Mouse (Mus musculus): ENCODE measurements at regions not wholly inside any gene's neighbourhood (a gene's known extent, or its start where the extent isn't known, plus 50 kb on each side); places are given as distances from the start of the nearest gene placed in this dataset.
A peak's percentile ranks its signal among the peaks of the same experiment; 100 is the strongest.

DNA sequence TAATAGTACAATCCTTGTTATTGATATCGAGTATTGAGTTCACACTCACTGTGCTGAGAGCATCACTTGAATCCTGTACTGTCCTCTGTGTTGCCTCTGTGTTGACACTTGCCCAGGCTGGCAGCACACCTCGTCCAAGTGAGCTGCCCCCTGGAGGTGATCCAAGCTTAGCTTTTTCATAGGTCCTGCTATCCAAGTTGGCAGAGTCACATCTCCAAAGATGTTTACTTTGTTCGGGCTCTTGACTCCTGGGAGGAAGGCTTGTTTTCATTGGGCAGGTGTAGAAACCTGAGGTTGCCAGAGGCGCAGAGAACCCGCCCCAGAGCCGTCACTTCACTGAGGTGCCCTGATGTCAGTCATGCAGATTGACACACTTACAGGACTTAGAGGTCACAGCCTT lies 493.9 kb downstream of the Med13l start:
- Histone ChIP-seq H3K4me2 (replicated peaks; ENCODE audit: low read depth) (no peak overlapping the region), H3K27me3 (replicated peaks; ENCODE audit: control insufficient read depth, insufficient read depth, low read length) (no peaks in the 10 kb centered on the region; the same call in 1 of the 2 replicates), H3K4me3 (ENCODE audit: low read depth, low read length) (no peak overlapping the region), H3K27ac (ENCODE audit: low read depth, low read length) (no peak overlapping the region), H3K9me3 (ENCODE audit: control insufficient read depth) (no peaks in the 10 kb centered on the region), H3K36me3 (ENCODE audit: control insufficient read depth, insufficient read depth) (no peaks in the 10 kb centered on the region), H3K9ac (ENCODE audit: low read depth, low read length) (no peak overlapping the region), H3K4me1 (replicated peaks; ENCODE audit: control insufficient read depth, insufficient read depth, low read length) (no peaks in the 10 kb centered on the region; the same call in 1 of the 2 replicates)
- ATAC-seq, result no peak
- WGBS, result 77% methylated on average over 6 of the region's 6 CpGs
- 0 out of 2 replicates have a peak, but pooled peaks have one; percentile 16 for TF ChIP-seq CTCF (IDR thresholded peaks at IDR 0.05; ENCODE audit: low read depth)

DNA sequence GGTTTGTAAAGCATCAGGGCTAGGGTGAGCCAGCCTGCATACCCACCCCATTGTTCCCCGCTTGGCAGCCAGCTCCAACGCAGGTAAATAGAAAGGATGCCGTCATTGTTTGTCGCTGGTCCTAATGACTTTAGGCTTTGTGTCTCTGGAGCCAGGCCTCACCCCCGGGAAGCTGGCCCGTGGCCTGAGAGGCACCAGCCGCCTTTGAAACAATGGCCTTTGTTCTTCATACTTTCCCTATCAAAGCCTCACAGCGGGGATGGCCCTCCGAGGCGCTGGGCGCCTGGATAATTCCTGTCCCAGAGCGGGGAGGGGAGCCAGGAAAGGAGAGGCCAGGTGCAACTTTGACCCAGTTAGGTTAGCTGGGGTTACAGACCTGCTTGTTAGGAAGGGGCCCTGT lies 495.0 kb downstream of the Med13l start:
- H3K4me1 ChIP-seq (replicated peaks; ENCODE audit: control insufficient read depth, insufficient read depth, low read length), result no peaks in the 10 kb centered on the region; the same call in 1 of the 2 replicates
- H3K27me3 ChIP-seq (replicated peaks; ENCODE audit: control insufficient read depth, insufficient read depth, low read length), result no peaks in the 10 kb centered on the region; the same call in 1 of the 2 replicates
- WGBS, result 15% methylated on average over 12 of the region's 12 CpGs
- H3K27ac ChIP-seq (ENCODE audit: low read depth, low read length), result no peak overlapping the region
- H3K4me3 ChIP-seq (ENCODE audit: low read depth, low read length), result no peak overlapping the region
- H3K36me3 ChIP-seq (ENCODE audit: control insufficient read depth, insufficient read depth), result no peaks in the 10 kb centered on the region
- no peak overlapping the region for H3K9ac ChIP-seq (ENCODE audit: low read depth, low read length)
- H3K9me3 ChIP-seq (ENCODE audit: control insufficient read depth), result no peaks in the 10 kb centered on the region
- H3K4me2 ChIP-seq (replicated peaks; ENCODE audit: low read depth), result no peak overlapping the region; the same call in 1 of the 2 replicates
- no peak for TF ChIP-seq CTCF (IDR thresholded peaks at IDR 0.05; ENCODE audit: low read depth)
- peak; percentile 48; the same call in 1 of the 2 replicates for ATAC-seq

DNA sequence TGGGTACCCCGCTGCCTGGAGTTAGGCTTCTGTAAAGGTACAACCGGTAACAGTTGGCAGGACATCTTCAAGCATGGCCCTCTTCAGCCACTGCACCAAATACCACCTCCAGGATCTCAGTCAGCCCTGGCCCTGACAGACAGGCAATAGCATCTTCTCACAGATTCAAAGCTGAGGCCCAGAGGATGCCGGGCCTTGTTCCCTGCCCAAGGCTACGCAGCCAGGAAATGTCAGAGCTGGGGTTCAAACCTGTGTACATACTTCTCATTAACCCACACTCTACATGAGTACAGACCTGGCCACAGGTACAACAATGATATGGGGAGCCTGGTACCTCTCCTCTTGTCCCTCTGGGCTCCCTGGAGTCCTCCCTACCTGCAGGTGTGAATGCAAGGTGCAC lies 497.3 kb downstream of the Med13l start:
- Histone ChIP-seq H3K9me3 (ENCODE audit: control insufficient read depth) (no peaks in the 10 kb centered on the region), H3K4me3 (ENCODE audit: low read depth, low read length) (no peak overlapping the region), H3K36me3 (ENCODE audit: control insufficient read depth, insufficient read depth) (no peaks in the 10 kb centered on the region), H3K4me1 (replicated peaks; ENCODE audit: control insufficient read depth, insufficient read depth, low read length) (no peaks in the 10 kb centered on the region; the same call in 1 of the 2 replicates), H3K9ac (ENCODE audit: low read depth, low read length) (no peak overlapping the region), H3K27me3 (replicated peaks; ENCODE audit: control insufficient read depth, insufficient read depth, low read length) (no peaks in the 10 kb centered on the region; the same call in 1 of the 2 replicates), H3K4me2 (replicated peaks; ENCODE audit: low read depth) (no peak overlapping the region), H3K27ac (ENCODE audit: low read depth, low read length) (no peak overlapping the region)
- no peak for ATAC-seq
- WGBS, result 96% methylated on average over 4 of the region's 4 CpGs
- TF ChIP-seq CTCF (IDR thresholded peaks at IDR 0.05; ENCODE audit: low read depth), result no peak

DNA sequence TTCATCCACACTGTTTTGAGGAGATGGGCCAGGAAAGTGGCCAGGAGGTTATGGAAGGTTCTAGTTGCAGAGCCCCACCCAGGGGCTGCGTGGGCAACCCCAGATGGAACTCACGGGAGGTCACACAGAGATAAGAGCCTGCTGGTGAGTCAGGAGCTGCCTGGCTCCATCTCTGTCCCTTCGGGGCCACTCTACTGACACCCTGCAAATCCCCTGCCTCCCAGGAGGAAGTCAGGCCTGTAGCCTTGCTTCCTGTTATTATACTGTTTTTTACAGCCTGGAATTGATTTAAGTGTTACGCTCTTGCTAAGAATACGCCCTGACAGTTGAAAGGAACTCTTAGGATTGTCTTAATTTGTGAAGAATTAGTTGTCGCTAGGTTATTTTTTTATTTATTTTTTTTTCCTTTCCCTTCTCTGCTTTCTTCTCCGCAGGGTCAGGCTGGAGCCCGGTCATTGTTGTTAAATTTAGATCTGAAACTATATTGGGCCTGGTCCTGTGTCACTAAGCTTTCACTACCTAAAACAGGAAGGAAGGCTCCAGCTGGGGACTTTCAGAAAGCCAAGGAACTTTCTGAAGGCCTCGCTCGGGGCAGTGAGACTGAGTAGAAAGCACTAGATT lies 497.9 kb downstream of the Med13l start:
- H3K9ac ChIP-seq (ENCODE audit: low read depth, low read length), result no peak overlapping the region
- TF ChIP-seq CTCF (IDR thresholded peaks at IDR 0.05; ENCODE audit: low read depth), result no peak
- H3K4me2 ChIP-seq (replicated peaks; ENCODE audit: low read depth), result no peak overlapping the region
- no peak for ATAC-seq
- H3K4me3 ChIP-seq (ENCODE audit: low read depth, low read length), result no peak overlapping the region
- no peaks in the 10 kb centered on the region; the same call in 1 of the 2 replicates for H3K27me3 ChIP-seq (replicated peaks; ENCODE audit: control insufficient read depth, insufficient read depth, low read length)
- H3K4me1 ChIP-seq (replicated peaks; ENCODE audit: control insufficient read depth, insufficient read depth, low read length), result no peaks in the 10 kb centered on the region; the same call in 1 of the 2 replicates
- H3K36me3 ChIP-seq (ENCODE audit: control insufficient read depth, insufficient read depth), result no peaks in the 10 kb centered on the region
- no peaks in the 10 kb centered on the region for H3K9me3 ChIP-seq (ENCODE audit: control insufficient read depth)
- no peak overlapping the region for H3K27ac ChIP-seq (ENCODE audit: low read depth, low read length)
- 49% methylated on average over 10 of the region's 10 CpGs for WGBS

DNA sequence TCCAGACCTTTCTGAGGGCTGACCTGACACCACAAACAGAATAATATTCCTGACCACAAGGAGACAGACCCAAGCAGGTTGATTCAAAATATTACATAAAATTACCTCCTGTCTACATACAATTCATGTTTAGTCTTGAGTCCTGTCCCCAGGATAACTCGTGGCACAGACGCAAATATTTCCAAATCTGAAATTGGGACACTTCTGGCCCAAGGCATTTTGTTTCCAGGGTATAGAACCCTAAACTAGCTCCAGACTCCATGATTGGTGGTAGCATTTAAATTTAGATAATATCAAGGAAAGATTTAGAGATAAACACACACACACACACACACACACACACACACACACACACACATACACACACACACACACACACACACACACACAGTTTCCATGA lies 498.7 kb downstream of the Med13l start:
- Histone ChIP-seq H3K27me3 (replicated peaks; ENCODE audit: control insufficient read depth, insufficient read depth, low read length) (no peaks in the 10 kb centered on the region; the same call in 1 of the 2 replicates), H3K9me3 (ENCODE audit: control insufficient read depth) (no peaks in the 10 kb centered on the region), H3K27ac (ENCODE audit: low read depth, low read length) (no peak overlapping the region), H3K9ac (ENCODE audit: low read depth, low read length) (no peak overlapping the region), H3K36me3 (ENCODE audit: control insufficient read depth, insufficient read depth) (no peaks in the 10 kb centered on the region), H3K4me2 (replicated peaks; ENCODE audit: low read depth) (no peak overlapping the region), H3K4me3 (ENCODE audit: low read depth, low read length) (no peak overlapping the region), H3K4me1 (replicated peaks; ENCODE audit: control insufficient read depth, insufficient read depth, low read length) (no peaks in the 10 kb centered on the region; the same call in 1 of the 2 replicates)
- TF ChIP-seq CTCF (IDR thresholded peaks at IDR 0.05; ENCODE audit: low read depth), result no peak
- no peak for ATAC-seq
- 91% methylated on average over 2 of the region's 2 CpGs for WGBS

DNA sequence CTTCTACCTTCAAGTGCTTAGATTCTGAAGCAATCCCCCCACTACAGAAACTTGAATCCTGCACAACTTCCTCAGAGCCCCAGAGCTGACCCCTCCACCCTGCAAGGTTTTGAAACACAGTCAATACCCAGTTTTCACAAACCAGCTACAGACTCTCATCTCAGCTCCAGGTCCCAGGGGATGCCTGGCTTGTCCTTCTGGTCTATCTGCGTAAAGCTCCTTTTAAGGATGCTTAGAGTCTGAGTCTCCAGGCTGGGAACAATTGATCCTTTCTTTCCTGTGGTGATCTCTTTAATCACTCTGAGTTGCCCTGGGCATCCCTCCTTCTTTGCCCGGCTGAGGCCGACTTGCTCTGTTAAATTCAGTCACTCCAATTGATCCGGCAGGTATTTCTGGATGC lies 500.4 kb downstream of the Med13l start:
- no peak overlapping the region for H3K27ac ChIP-seq (ENCODE audit: low read depth, low read length)
- no peaks in the 10 kb centered on the region for H3K27me3 ChIP-seq (replicated peaks; ENCODE audit: control insufficient read depth, insufficient read depth, low read length)
- WGBS, result 80% methylated on average over 4 of the region's 4 CpGs
- H3K9me3 ChIP-seq (ENCODE audit: control insufficient read depth), result no peaks in the 10 kb centered on the region
- no peak overlapping the region for H3K4me2 ChIP-seq (replicated peaks; ENCODE audit: low read depth)
- no peaks in the 10 kb centered on the region for H3K36me3 ChIP-seq (ENCODE audit: control insufficient read depth, insufficient read depth)
- no peaks in the 10 kb centered on the region for H3K4me1 ChIP-seq (replicated peaks; ENCODE audit: control insufficient read depth, insufficient read depth, low read length)
- ATAC-seq, result no peak
- TF ChIP-seq CTCF (IDR thresholded peaks at IDR 0.05; ENCODE audit: low read depth), result no peak
- no peak overlapping the region for H3K4me3 ChIP-seq (ENCODE audit: low read depth, low read length)
- no peak overlapping the region for H3K9ac ChIP-seq (ENCODE audit: low read depth, low read length)
